Mouse (Mus musculus) C2C12 (cell line): Measurements from ENCODE around the gene Mamdc2. TPM values are rescaled to one million over a fixed set of nuclear protein-coding genes. Genes with fewer than 3 reads are reported as not detected.

Experiments
- H3K27me3 ChIP-seq: one replicate; pipeline ENCODE4 v1.6.1; 2011; ENCODE audit not compliant: control insufficient read depth, insufficient read depth, insufficient read length
- H3K36me3 ChIP-seq: one replicate; pipeline ENCODE4 v1.6.1; 2011; ENCODE audit not compliant: control insufficient read depth, insufficient read depth
- H3K4me3 ChIP-seq: one replicate; pipeline ENCODE4 v1.5.1; 2011; ENCODE audit warnings: mild to moderate bottlenecking, control low read depth; ENCODE audit not compliant: poor library complexity, insufficient read depth, severe bottlenecking
- H3K79me2 ChIP-seq: one replicate; pipeline ENCODE4 v1.6.1; 2011; ENCODE audit not compliant: control insufficient read depth, insufficient read depth
- H3K79me3 ChIP-seq: one replicate; pipeline ENCODE4 v1.6.1; 2011; ENCODE audit warnings: low read depth, control low read depth
- H3ac ChIP-seq: one replicate; pipeline ENCODE3; 2011; ENCODE audit warnings: low read depth; ENCODE audit not compliant: control insufficient read depth, insufficient read length
- CEBPB ChIP-seq: IDR thresholded peaks from one replicate; pipeline ENCODE4 v1.6.1; 2011; ENCODE audit warnings: low read depth, mild to moderate bottlenecking, control low read depth, moderate library complexity
- CTCF ChIP-seq: IDR thresholded peaks from one replicate; pipeline ENCODE4 v1.5.1; 2011; ENCODE audit not compliant: control insufficient read depth, insufficient read depth, insufficient read length
- FOSL1 ChIP-seq: IDR thresholded peaks from one replicate; pipeline ENCODE4 v1.8.0; 2011; ENCODE audit warnings: mild to moderate bottlenecking, low read length; ENCODE audit not compliant: poor library complexity, insufficient read depth, severe bottlenecking
- MAX ChIP-seq: IDR thresholded peaks from one replicate; pipeline ENCODE4 v1.6.1; 2011; ENCODE audit warnings: mild to moderate bottlenecking, control low read depth
- MYOD1 ChIP-seq: IDR thresholded peaks from one replicate; pipeline ENCODE4 v1.6.1; 2011; ENCODE audit warnings: low read depth; ENCODE audit not compliant: control insufficient read depth, insufficient read length
- MYOG ChIP-seq: IDR thresholded peaks from one replicate; pipeline ENCODE4 v1.6.1; 2011; ENCODE audit not compliant: control insufficient read depth, insufficient read length; ENCODE audit errors: extremely low read depth
- USF1 ChIP-seq: IDR thresholded peaks from one replicate; pipeline ENCODE4 v1.6.1; 2011; ENCODE audit warnings: low read depth, mild to moderate bottlenecking, control low read depth, moderate library complexity
- polyA plus RNA-seq: library from polyadenylated mRNA; unstranded; fragments of >200 nt; fragmentation: generic; extraction: Trizol; gene quantifications from one replicate; pipeline ENCODE4 v1.2.1, GENCODE M21; 2012; ENCODE audit warnings: missing spikeins

The Mamdc2 gene
- polyA plus RNA-seq, 1 experiment: 0.77 TPM

DNA sequence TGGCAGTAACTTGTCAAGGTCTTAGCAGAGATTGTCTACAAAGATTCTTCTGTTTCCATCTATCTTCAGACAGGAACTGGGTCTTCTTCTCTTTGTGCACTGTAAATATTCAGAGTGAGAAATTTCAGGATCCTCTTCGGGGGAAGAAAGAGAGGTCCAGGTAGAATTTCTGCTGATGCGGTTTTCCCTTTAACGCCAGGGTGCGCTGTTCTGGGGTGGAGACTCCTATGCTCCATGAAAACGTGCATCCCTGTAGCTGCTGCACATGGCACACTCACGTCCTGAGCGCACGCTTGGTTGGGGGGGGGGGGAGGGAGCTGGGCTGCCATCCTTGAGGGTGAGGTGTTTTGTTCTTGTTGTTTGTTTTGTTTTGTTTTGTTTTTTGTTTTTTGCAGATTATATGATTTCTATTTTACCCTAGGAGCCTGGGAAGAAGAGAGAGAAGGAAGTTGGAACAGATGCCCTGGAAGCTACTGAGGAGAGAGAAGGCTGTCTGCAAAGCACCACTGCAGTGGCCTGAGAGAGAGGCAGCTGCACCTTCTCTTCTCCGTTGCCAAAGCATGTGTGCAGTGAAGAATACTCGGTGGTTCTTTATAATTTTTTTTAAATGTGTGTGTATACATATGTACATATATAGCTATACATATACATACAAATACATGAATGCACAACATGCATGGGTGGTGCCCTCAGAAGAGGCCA is 30.8 kb upstream of the Mamdc2 start:
- H3ac ChIP-seq: no peak overlapping the region
- H3K27me3 ChIP-seq: no peaks in the 10 kb centered on the region
- H3K4me3 ChIP-seq: no peak overlapping the region
- no peaks in the 10 kb centered on the region for H3K36me3 ChIP-seq
- TF ChIP-seq CTCF (no peak), FOSL1 (no peak), USF1 (no peak), MYOD1 (no peak), MYOG (no peak), CEBPB (no peak), MAX (no peak)
- H3K79me3 ChIP-seq: no peaks in the 10 kb centered on the region
- H3K79me2 ChIP-seq: no peaks in the 10 kb centered on the region

DNA sequence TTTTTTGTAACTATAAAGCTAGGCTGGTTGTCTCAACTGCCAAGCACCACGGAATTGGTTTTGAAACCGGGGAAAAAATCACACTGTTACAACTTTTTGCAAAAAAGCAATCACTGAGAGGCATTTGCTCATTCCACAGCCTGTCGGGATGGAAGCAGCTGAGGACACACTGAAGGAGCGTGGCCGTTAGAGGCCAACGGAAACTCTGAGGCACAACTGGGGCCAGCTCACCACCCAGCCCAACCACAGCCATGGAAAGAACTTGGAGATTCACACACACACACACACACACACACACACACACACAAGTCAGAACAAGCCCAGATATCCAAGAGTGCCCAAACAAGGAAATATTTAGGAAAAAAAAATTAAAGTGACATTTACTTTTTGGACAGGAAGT is 29.6 kb upstream of the Mamdc2 start:
- TF ChIP-seq MYOG (no peak), MAX (no peak), CTCF (no peak), CEBPB (no peak), USF1 (no peak), FOSL1 (no peak), MYOD1 (no peak)
- H3ac ChIP-seq: no peak overlapping the region
- H3K79me3 ChIP-seq: no peaks in the 10 kb centered on the region
- H3K79me2 ChIP-seq: no peaks in the 10 kb centered on the region
- H3K27me3 ChIP-seq: no peaks in the 10 kb centered on the region
- H3K36me3 ChIP-seq: no peaks in the 10 kb centered on the region
- H3K4me3 ChIP-seq: no peak overlapping the region

DNA sequence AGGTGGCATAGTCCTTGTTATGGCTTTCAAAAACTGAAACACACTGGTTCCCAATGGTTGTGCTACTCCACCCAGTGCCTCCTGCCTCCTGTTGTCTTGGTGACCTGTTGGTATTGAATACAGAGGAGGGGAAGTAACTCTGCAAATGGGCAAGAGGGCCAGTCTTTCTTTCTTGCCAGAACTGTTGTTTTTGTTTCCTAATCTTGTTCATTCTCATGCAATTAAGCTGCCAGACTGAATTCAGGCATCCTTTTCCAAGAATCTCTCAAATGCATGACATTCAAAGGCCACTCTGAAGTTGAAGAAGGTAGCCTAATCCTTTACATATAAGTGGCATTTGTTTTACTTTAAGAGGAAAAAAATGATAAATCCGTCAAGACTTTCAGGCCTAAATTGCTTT is 19.6 kb upstream of the Mamdc2 start:
- TF ChIP-seq CEBPB (no peak), MAX (no peak), MYOD1 (no peak), MYOG (no peak)
- H3K4me3 ChIP-seq: no peak overlapping the region
- no peaks in the 10 kb centered on the region for H3K79me2 ChIP-seq
- no peak overlapping the region for H3ac ChIP-seq
- no peaks in the 10 kb centered on the region for H3K36me3 ChIP-seq
- no peaks in the 10 kb centered on the region for H3K79me3 ChIP-seq
- H3K27me3 ChIP-seq: no peaks in the 10 kb centered on the region

DNA sequence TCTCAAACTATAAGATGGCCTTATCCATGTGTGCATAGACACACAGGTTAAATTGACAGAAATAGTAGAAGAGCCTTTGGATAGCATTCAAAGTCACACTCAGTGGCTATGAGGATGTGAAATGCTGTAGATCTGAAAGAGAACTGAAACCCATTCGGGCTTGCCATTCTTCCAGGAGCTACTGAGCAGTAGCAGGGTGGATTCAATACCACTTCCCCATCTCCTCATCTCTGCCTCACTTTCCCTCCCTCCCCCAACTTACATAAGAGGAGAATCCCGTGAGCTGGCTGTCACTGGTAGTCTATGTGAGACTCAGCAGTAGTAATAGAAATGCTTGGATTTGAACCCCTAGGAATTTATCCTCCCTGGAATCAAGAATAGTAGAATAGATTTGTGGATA is 18.8 kb upstream of the Mamdc2 start:
- Histone ChIP-seq H3ac (no peak overlapping the region), H3K27me3 (no peaks in the 10 kb centered on the region), H3K36me3 (no peaks in the 10 kb centered on the region), H3K4me3 (no peak overlapping the region), H3K79me2 (no peaks in the 10 kb centered on the region), H3K79me3 (no peaks in the 10 kb centered on the region)
- no peak for TF ChIP-seq CEBPB
- TF ChIP-seq MYOG: no peak
- no peak for TF ChIP-seq MYOD1
- TF ChIP-seq MAX: no peak
- no peak for TF ChIP-seq CTCF
- TF ChIP-seq FOSL1: no peak
- no peak for TF ChIP-seq USF1

DNA sequence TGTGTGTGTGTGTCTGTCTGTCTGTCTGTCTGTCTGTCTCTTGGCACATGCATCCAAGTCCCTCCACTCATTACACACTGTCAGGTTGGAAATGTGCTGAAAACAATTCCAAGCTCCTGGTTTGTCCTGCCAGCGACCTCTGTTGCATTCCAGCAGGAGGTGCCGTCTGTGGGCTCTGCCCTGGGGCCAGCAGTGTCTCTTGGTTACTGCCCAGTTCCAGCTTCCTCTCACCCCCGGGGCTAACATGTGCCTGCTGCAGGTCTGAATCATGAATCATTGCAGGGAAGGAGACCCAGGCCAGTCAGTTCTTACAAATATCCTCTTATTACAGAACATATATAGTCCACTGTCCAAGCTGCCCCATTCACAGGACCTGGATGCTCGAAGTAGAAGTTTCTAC is 9.2 kb upstream of the Mamdc2 start:
- no peaks in the 10 kb centered on the region for H3K79me2 ChIP-seq
- no peak overlapping the region for H3ac ChIP-seq
- no peaks in the 10 kb centered on the region for H3K36me3 ChIP-seq
- TF ChIP-seq USF1 (no peak), MYOD1 (no peak), CTCF (no peak), MYOG (no peak), FOSL1 (no peak), MAX (no peak), CEBPB (no peak)
- no peaks in the 10 kb centered on the region for H3K27me3 ChIP-seq
- no peaks in the 10 kb centered on the region for H3K79me3 ChIP-seq
- no peak overlapping the region for H3K4me3 ChIP-seq

DNA sequence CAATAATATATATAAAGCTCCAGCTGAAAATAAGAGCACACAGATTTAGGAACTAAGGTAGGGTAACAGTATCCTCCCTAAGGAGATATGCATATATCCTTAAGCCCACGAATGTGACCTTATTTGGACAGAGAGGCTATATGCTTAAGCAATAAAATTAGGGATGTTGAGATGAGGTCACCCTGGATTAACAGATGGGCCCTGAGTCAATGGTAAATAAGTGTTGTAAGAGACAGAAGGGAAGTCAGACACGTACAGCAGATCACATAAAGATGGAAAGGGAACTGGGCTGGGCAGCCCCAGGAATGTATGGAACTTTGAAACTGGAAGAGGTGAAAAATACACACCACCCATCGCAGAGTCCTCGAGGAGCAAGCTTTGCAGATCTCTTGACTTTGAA is 3.1 kb upstream of the Mamdc2 start:
- Histone ChIP-seq H3K79me2 (no peaks in the 10 kb centered on the region), H3K36me3 (no peaks in the 10 kb centered on the region), H3ac (no peak overlapping the region), H3K27me3 (no peaks in the 10 kb centered on the region), H3K79me3 (no peaks in the 10 kb centered on the region), H3K4me3 (no peak overlapping the region)
- no peak for TF ChIP-seq MAX
- no peak for TF ChIP-seq CTCF
- no peak for TF ChIP-seq FOSL1
- no peak for TF ChIP-seq USF1
- no peak for TF ChIP-seq MYOD1
- TF ChIP-seq CEBPB: no peak
